Mouse (Mus musculus): ENCODE data around the gene Ccdc77.
A peak's percentile ranks its signal among the peaks of the same experiment; 100 is the strongest.
"Not testable (repeated sequence)": the region's sequence is repeated elsewhere in the genome, so short reads cannot be mapped to it uniquely, and the experiment has no call there.

Gene Ccdc77

GRCm38 (mm10) chr6:120309787-120310186 lies 54.4 kb downstream of the Ccdc77 start:
- no peak for DNase-seq (ENCODE audit: low spot score in 2 of 2)

GRCm38 (mm10) chr6:120309338-120309737 lies 54.8 kb downstream of the Ccdc77 start:
- no peak for DNase-seq (ENCODE audit: low spot score in 2 of 2)

GRCm38 (mm10) chr6:120306859-120307594 lies 57.1 kb downstream of the Ccdc77 start:
- no peak for DNase-seq (ENCODE audit: low spot score in 2 of 2)

GRCm38 (mm10) chr6:120302755-120303316 lies 61.3 kb downstream of the Ccdc77 start:
- DNase-seq (ENCODE audit: low spot score in 2 of 2), result no peak

- no peak for DNase-seq (ENCODE audit: low spot score in 2 of 2)
Observed at GRCm38 (mm10) chr6:120301137-120301536, 63.0 kb downstream of the Ccdc77 start.

- not testable (repeated sequence) for DNase-seq (ENCODE audit: low spot score in 2 of 2)
Observed at GRCm38 (mm10) chr6:120296589-120296988, 67.6 kb downstream of the Ccdc77 start.

GRCm38 (mm10) chr6:120294785-120295133 lies 69.4 kb downstream of the Ccdc77 start:
- peak in 1 of 2 experiments; percentile 3 for DNase-seq (ENCODE audit: low spot score in 2 of 2)

- peak in 1 of 2 experiments; percentile 1 for DNase-seq (ENCODE audit: low spot score in 2 of 2)
Observed at GRCm38 (mm10) chr6:120294056-120294784, 70.0 kb downstream of the Ccdc77 start, which contains the start of the genes D330020A13Rik and B4galnt3. D330020A13Rik (plus strand) TSS chr6:120294364. B4galnt3 (minus strand) TSS chr6:120294559.

GRCm38 (mm10) chr6:120291396-120292009 lies 72.7 kb downstream of the Ccdc77 start:
- DNase-seq (ENCODE audit: low spot score in 2 of 2), result no peak

- no peak for DNase-seq (ENCODE audit: low spot score in 2 of 2)
Observed at GRCm38 (mm10) chr6:120289430-120289829, 74.7 kb downstream of the Ccdc77 start.

GRCm38 (mm10) chr6:120288541-120288940 lies 75.6 kb downstream of the Ccdc77 start:
- no peak for DNase-seq (ENCODE audit: low spot score in 2 of 2)

- no peak for DNase-seq (ENCODE audit: low spot score in 2 of 2)
Observed at GRCm38 (mm10) chr6:120287279-120287678, 76.9 kb downstream of the Ccdc77 start.

- no peak for DNase-seq (ENCODE audit: low spot score in 2 of 2)
Observed at GRCm38 (mm10) chr6:120276874-120277449, 87.2 kb downstream of the Ccdc77 start.

GRCm38 (mm10) chr6:120275301-120275700 lies 88.9 kb downstream of the Ccdc77 start:
- DNase-seq (ENCODE audit: low spot score in 2 of 2), result no peak

GRCm38 (mm10) chr6:120274887-120275286 lies 89.3 kb downstream of the Ccdc77 start:
- DNase-seq (ENCODE audit: low spot score in 2 of 2), result no peak
